Mouse (Mus musculus) liver, embryonic 14.5 days (tissue): ENCODE data around the gene Pde10a. TPM values are rescaled to one million over a fixed set of nuclear protein-coding genes. Genes with fewer than 3 reads are reported as not detected.

Experiments used
- ATAC-seq: fragments of 200-750 bp; cut with Nextera tagmentation; 2 replicates; pipeline ENCODE4 v1.8.0; 2017; ENCODE audit warnings: moderate number of reproducible peaks, mild to moderate bottlenecking, moderate library complexity; ENCODE audit not compliant: insufficient read depth
- DNase-seq, 3 experiments: peaks; one replicate each; pipeline ENCODE4 v3.0.0-alpha.2; 2012 to 2013; ENCODE audit warnings: low read depth in 3 of 3, low spot score in 3 of 3
- H3K27ac ChIP-seq: fragments of 300-500 bp; sonication (generic); 2 replicates; pipeline ENCODE4 v1.5.1; 2014; ENCODE audit warnings: moderate library complexity, mild to moderate bottlenecking, control low read depth, inconsistent platforms
- H3K27me3 ChIP-seq: fragments of 300-500 bp; sonication (generic); 2 replicates; pipeline ENCODE4 v1.6.1; 2014; ENCODE audit warnings: mild to moderate bottlenecking, low read length, moderate library complexity; ENCODE audit not compliant: control insufficient read depth, insufficient read depth
- H3K36me3 ChIP-seq: fragments of 300-500 bp; sonication (generic); replicated peaks from 2 replicates; pipeline ENCODE4 v1.6.1; 2014; ENCODE audit warnings: low read depth; ENCODE audit not compliant: control insufficient read depth, insufficient read depth
- H3K4me1 ChIP-seq, 2 experiments: fragments of 200-500 bp in 1 of 2; fragments of 300-500 bp in 1 of 2; sonication (generic) in 1 of 2; replicated peaks; 2 replicates each; pipeline ENCODE4 v1.6.1; 2012 to 2014; ENCODE audit warnings: antibody characterized with exemption in 1 of 2, inconsistent platforms in 1 of 2, low read length in 1 of 2; ENCODE audit not compliant: control insufficient read depth in 2 of 2, insufficient read depth in 2 of 2
- H3K4me2 ChIP-seq: fragments of 300-500 bp; sonication (generic); 2 replicates; pipeline ENCODE4 v1.6.1; 2014; ENCODE audit warnings: low read depth, mild to moderate bottlenecking, control low read depth, moderate library complexity
- H3K4me3 ChIP-seq, 2 experiments: fragments of 200-500 bp in 1 of 2; fragments of 300-500 bp in 1 of 2; sonication (generic) in 1 of 2; 2 replicates each; pipeline ENCODE4 v1.5.1; 2012 to 2014; ENCODE audit warnings: low read depth in 2 of 2, low read length in 2 of 2, mild to moderate bottlenecking in 2 of 2, control low read depth in 1 of 2, inconsistent platforms in 1 of 2, moderate library complexity in 1 of 2; ENCODE audit not compliant: insufficient read depth in 1 of 2
- H3K9ac ChIP-seq: fragments of 300-500 bp; sonication (generic); replicated peaks from 2 replicates; pipeline ENCODE4 v1.6.1; 2014; ENCODE audit warnings: mild to moderate bottlenecking, control low read depth, moderate library complexity
- H3K9me3 ChIP-seq: fragments of 300-500 bp; sonication (generic); 2 replicates; pipeline ENCODE4 v1.6.1; 2016; ENCODE audit warnings: low read length, mixed read lengths; ENCODE audit not compliant: control insufficient read depth
- CTCF ChIP-seq: IDR thresholded peaks from 2 replicates; pipeline ENCODE4 v1.5.1; 2016; ENCODE audit warnings: antibody characterized with exemption, low read depth, control low read depth
- EP300 ChIP-seq: IDR thresholded peaks from 2 replicates; pipeline ENCODE4 v1.6.1; 2016; ENCODE audit warnings: antibody characterized with exemption, low read depth
- WGBS: fragments of 180-500 bp; shearing (Covaris S2); extraction: QIAGEN DNeasy Blood & Tissue Kit; methylation state at CpG from one replicate; pipeline ENCODE4 v1.1.7; 2014; ENCODE audit not compliant: insufficient replicate concordance; 5-methylcytosine and 5-hydroxymethylcytosine counted together
- polyA plus RNA-seq, 2 experiments: library from polyadenylated mRNA; depleted of rRNA in 1 of 2; stranded (reverse) in 1 of 2; unstranded in 1 of 2; fragments of >200 nt; fragmentation: Nextera tagmentation in 1 of 2; extraction: Ambion mirVana in 1 of 2; gene quantifications; 2 replicates each; pipeline versions ENCODE4 v1.2.1 to v1.2.3; 2012 to 2014

Pde10a gene
- polyA plus RNA-seq, 2 experiments = 0.52 to 0.60 TPM

GRCm38 (mm10) chr17:8823548-8823947 is 298.4 kb downstream of the Pde10a start:
- TF ChIP-seq EP300 (no peak), CTCF (no peak)
- no peaks in the 10 kb centered on the region for H3K36me3 ChIP-seq
- no peaks in the 10 kb centered on the region for H3K4me1 ChIP-seq
- H3K27me3 ChIP-seq = no peaks in the 10 kb centered on the region
- H3K4me2 ChIP-seq = no peak overlapping the region
- H3K27ac ChIP-seq = no peak overlapping the region
- ATAC-seq (no peak), DNase-seq (no peak)
- H3K4me3 ChIP-seq = no peak overlapping the region
- 50% methylated on average over 7 of the region's 7 CpGs for WGBS
- H3K9ac ChIP-seq = no peak overlapping the region
- H3K9me3 ChIP-seq = no peaks in the 10 kb centered on the region

DNA sequence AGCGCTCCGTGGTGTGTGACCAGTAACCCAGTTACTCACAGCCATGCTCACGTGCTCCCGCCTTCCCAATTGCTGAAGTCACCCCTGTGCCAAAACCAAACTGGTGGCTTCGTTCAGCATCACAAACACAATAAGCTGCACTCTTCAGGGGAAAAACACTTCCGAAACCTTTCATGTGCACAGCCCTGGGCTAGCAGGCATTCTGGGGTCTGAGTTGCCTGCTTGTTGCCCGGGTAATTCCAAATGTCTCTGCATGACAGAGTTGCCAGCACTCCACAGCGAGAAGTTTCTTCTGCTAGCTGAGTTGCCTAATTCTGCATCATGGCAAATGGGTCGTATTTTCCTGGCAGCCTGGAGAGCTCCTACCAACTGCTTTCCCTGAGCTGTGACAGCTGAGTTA is 302.0 kb downstream of the Pde10a start:
- no peaks in the 10 kb centered on the region for H3K27me3 ChIP-seq
- H3K36me3 ChIP-seq = no peaks in the 10 kb centered on the region
- no peak overlapping the region for H3K9ac ChIP-seq
- ATAC-seq = no peak
- no peaks in the 10 kb centered on the region for H3K9me3 ChIP-seq
- DNase-seq = no peak
- H3K4me3 ChIP-seq = no peak overlapping the region
- no peak overlapping the region for H3K27ac ChIP-seq
- WGBS = 70% methylated on average over 9 of the region's 9 CpGs
- TF ChIP-seq CTCF = no peak
- TF ChIP-seq EP300 = no peak
- no peaks in the 10 kb centered on the region for H3K4me1 ChIP-seq
- no peak overlapping the region for H3K4me2 ChIP-seq

- H3K27me3 ChIP-seq = no peaks in the 10 kb centered on the region
- ATAC-seq = no peak
- H3K9ac ChIP-seq = no peak overlapping the region
- H3K4me1 ChIP-seq = no peaks in the 10 kb centered on the region
- TF ChIP-seq EP300 = no peak
- no peak for TF ChIP-seq CTCF
- H3K4me3 ChIP-seq = no peak overlapping the region
- no peak overlapping the region for H3K4me2 ChIP-seq
- no peak for DNase-seq
- H3K9me3 ChIP-seq = no peaks in the 10 kb centered on the region
- no peaks in the 10 kb centered on the region for H3K36me3 ChIP-seq
- no peak overlapping the region for H3K27ac ChIP-seq
- 57% methylated on average over 5 of the region's 5 CpGs for WGBS
Measured at GRCm38 (mm10) chr17:8831001-8831400, 305.8 kb downstream of the Pde10a start.

DNA sequence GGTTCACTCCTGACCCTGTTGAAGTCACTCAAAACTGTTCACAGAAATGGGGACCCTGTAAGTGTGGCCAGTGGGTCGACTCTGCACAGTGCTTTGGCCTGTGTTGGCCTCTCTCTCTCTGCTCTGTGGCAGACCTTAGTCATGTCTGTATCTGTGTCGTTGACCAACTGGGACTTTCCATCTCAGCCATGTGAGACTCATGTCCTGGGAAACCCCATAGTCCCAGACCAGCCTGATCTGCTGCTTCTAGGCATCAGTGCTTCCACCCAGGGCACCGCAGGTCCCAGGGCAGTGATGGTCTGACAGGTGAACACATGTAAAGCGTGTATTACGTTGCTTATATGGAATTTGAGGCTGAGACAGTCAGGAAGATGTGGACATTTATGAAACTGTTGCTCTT is 311.1 kb downstream of the Pde10a start:
- DNase-seq = no peak
- H3K4me2 ChIP-seq = no peak overlapping the region
- no peak overlapping the region for H3K9ac ChIP-seq
- 57% methylated on average over 5 of the region's 5 CpGs for WGBS
- H3K27me3 ChIP-seq = no peaks in the 10 kb centered on the region
- TF ChIP-seq EP300 = no peak
- no peak for TF ChIP-seq CTCF
- no peaks in the 10 kb centered on the region for H3K36me3 ChIP-seq
- no peaks in the 10 kb centered on the region; a peak in 1 of 4 replicates for H3K4me1 ChIP-seq
- no peaks in the 10 kb centered on the region for H3K9me3 ChIP-seq
- ATAC-seq = no peak
- H3K27ac ChIP-seq = no peak overlapping the region
- H3K4me3 ChIP-seq = no peak overlapping the region

GRCm38 (mm10) chr17:8838252-8838651 is 313.1 kb downstream of the Pde10a start:
- TF ChIP-seq CTCF = no peak
- TF ChIP-seq EP300 = no peak
- Histone ChIP-seq H3K4me3 (no peak overlapping the region), H3K9ac (no peak overlapping the region), H3K27ac (no peak overlapping the region), H3K9me3 (no peaks in the 10 kb centered on the region), H3K4me1 (peaks cover 0 to 2% of the 10 kb centered on the region in 2 experiments; a peak in 1 of 4 replicates), H3K27me3 (no peaks in the 10 kb centered on the region), H3K4me2 (no peak overlapping the region), H3K36me3 (no peaks in the 10 kb centered on the region)
- ATAC-seq (no peak), DNase-seq (no peak)
- 29% methylated on average over 8 of the region's 8 CpGs for WGBS
